Mouse (Mus musculus): ENCODE measurements around the gene Ccr8. TPM values are rescaled to one million over a fixed set of nuclear protein-coding genes. Genes with fewer than 3 reads are reported as not detected.

The Ccr8 gene
- polyA plus RNA-seq, 1 experiment from 2014 or later, result 5.2 TPM

- 89% methylated on average over 11 of the region's 11 CpGs for WGBS
- Histone ChIP-seq H3K4me2 (no peak overlapping the region), H3K27me3 (no peaks in the 10 kb centered on the region), H3K36me3 (peaks cover 25% of the 10 kb centered on the region), H3K27ac (no peak overlapping the region), H3K9me3 (no peaks in the 10 kb centered on the region), H3K9ac (no peak overlapping the region), H3K4me1 (no peaks in the 10 kb centered on the region), H3K4me3 (no peak overlapping the region)
- no peak for ATAC-seq (ENCODE audit: insufficient number of reproducible peaks, low FRiP score, low TSS enrichment, low read depth)
Observed at GRCm38 (mm10) chr9:120135454-120135853, 43.5 kb downstream of the Ccr8 start.

- Histone ChIP-seq H3K36me3 (no peaks in the 10 kb centered on the region), H3K4me3 (no peak overlapping the region), H3K27ac (no peak overlapping the region), H3K4me2 (no peak overlapping the region), H3K27me3 (no peaks in the 10 kb centered on the region), H3K9me3 (no peaks in the 10 kb centered on the region), H3K4me1 (no peaks in the 10 kb centered on the region), H3K9ac (no peak overlapping the region)
- WGBS, result 3% methylated on average over 4 of the region's 4 CpGs
- ATAC-seq (ENCODE audit: insufficient number of reproducible peaks, low FRiP score, low TSS enrichment, low read depth), result no peak
Observed at GRCm38 (mm10) chr9:120140652-120141051, 48.7 kb downstream of the Ccr8 start.

DNA sequence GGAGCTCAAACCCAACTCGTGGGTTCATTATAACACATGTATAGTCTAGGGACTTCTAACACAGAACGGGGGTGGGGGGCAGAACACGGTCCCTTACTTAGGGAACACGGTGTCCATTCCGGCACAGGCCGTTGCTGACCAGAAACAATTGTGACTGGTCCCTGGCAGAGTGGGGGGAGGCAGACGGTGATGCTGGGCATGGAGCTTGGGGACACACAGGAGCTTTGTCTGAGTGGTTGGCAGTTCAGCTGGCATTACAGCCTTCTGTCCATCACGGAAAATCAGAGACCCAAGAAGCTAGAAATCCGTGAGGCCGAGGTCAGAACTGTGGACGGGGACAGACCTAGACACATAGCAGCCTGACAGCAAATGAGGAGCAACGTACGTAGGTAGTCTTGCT lies 52.6 kb downstream of the Ccr8 start:
- H3K9me3 ChIP-seq, result no peaks in the 10 kb centered on the region
- no peak for ATAC-seq (ENCODE audit: insufficient number of reproducible peaks, low FRiP score, low TSS enrichment, low read depth)
- H3K27ac ChIP-seq, result no peak overlapping the region
- H3K4me2 ChIP-seq, result no peak overlapping the region
- no peak overlapping the region for H3K4me3 ChIP-seq
- H3K4me1 ChIP-seq, result no peaks in the 10 kb centered on the region
- 81% methylated on average over 13 of the region's 13 CpGs for WGBS
- no peaks in the 10 kb centered on the region for H3K36me3 ChIP-seq
- H3K9ac ChIP-seq, result no peak overlapping the region
- no peaks in the 10 kb centered on the region for H3K27me3 ChIP-seq

Other genes with a start within 250 kb of the Ccr8 start
- gene Wdr48, start 197.2 kb upstream of the Ccr8 start, polyA plus RNA-seq (2015; fragmentation: Nextera tagmentation; extraction: Ambion mirVana), result 48.5 and 48.9 TPM in 2 replicates
- gene Gorasp1, start 154.5 kb upstream of the Ccr8 start, polyA plus RNA-seq (2015; fragmentation: Nextera tagmentation; extraction: Ambion mirVana), result 35.5 and 35.8 TPM in 2 replicates
- 0.09 and 0.13 TPM in 2 replicates for gene Ttc21a, start 154.5 kb upstream of the Ccr8 start, polyA plus RNA-seq (2015; fragmentation: Nextera tagmentation; extraction: Ambion mirVana)
- 8.3 and 9.1 TPM in 2 replicates for gene Csrnp1, start 107.5 kb upstream of the Ccr8 start, polyA plus RNA-seq (2015; fragmentation: Nextera tagmentation; extraction: Ambion mirVana)
- gene Xirp1, start 68.5 kb upstream of the Ccr8 start, polyA plus RNA-seq (2015; fragmentation: Nextera tagmentation; extraction: Ambion mirVana), result 1.2 and 4.8 TPM in 2 replicates
- 15.1 and 16.0 TPM in 2 replicates for gene Cx3cr1, start 22.2 kb upstream of the Ccr8 start, polyA plus RNA-seq (2015; fragmentation: Nextera tagmentation; extraction: Ambion mirVana)
- gene Slc25a38, start 18.3 kb downstream of the Ccr8 start, polyA plus RNA-seq (2015; fragmentation: Nextera tagmentation; extraction: Ambion mirVana), result 27.4 and 30.2 TPM in 2 replicates
- gene Rpsa, start 35.6 kb downstream of the Ccr8 start, polyA plus RNA-seq (2015; fragmentation: Nextera tagmentation; extraction: Ambion mirVana), result 1,290 and 1,462 TPM in 2 replicates
- 0.18 and 0.24 TPM in 2 replicates for gene Mobp, start 57.6 kb downstream of the Ccr8 start, polyA plus RNA-seq (2015; fragmentation: Nextera tagmentation; extraction: Ambion mirVana)
- 0.45 TPM in 2 replicates for gene Myrip, start 209.4 kb downstream of the Ccr8 start, polyA plus RNA-seq (2015; fragmentation: Nextera tagmentation; extraction: Ambion mirVana)